8 mouse cellular contexts compared by ENCODE assay signal in the genomic region with DNA sequence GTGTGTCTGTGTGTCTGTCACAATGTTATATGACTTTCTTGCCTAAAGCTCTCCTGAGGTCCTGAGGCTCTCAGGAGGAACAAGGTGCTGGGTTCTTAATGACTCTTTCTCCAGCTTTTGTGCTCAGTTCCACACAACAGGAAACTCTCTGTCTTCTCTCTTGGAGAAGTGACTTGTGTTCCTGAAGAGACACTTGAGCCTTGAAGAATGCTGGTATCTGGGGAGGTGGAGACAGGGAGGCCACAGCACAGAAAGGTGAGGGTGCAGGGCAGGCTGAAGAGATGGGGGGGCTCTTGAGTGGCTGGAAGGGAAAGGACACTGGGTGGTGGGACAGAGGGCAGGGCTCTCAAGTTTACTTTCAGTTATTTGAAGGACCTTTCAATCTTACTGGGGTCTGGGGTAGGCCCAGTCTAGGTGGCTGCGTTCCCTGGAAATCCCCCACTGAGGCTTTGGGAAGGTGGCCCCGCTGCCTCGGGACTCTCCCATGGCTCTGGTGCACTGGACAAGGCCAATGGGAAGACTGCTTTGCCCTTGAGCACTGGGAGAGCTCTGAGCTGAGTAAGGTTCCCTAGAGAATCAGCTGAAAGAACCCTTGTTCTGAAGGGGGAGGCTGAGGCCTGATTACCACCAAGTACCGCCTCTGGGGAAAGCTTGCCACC. TPM values are rescaled to one million over a fixed set of nuclear protein-coding genes. Genes with fewer than 3 reads are reported as not detected.
DNase-seq lines count a peak whose midpoint lies in the region; ATAC-seq and TF ChIP-seq lines count a peak whose summit lies in the region.

No protein-coding gene starts in this region.

- H3K79me2 ChIP-seq in liver, adult 2 months (ENCODE audit: control insufficient read depth, insufficient read depth, low read length) = peaks cover 35% of the 10 kb centered on the region

- H3K4me2 ChIP-seq in liver, embryonic 11.5 days = peak overlapping the region; percentile 12; the same call in 1 of the 2 replicates

- no peaks in the 10 kb centered on the region for H3K36me3 ChIP-seq in liver, adult 2 months (ENCODE audit: control insufficient read depth, insufficient read depth, low read length)
- H3K36me3 ChIP-seq in liver, embryonic 11.5 days (ENCODE audit: control insufficient read depth, insufficient read depth, low read length) = no peaks in the 10 kb centered on the region

- peaks cover 38% of the 10 kb centered on the region for H3K4me1 ChIP-seq in liver, adult 2 months (ENCODE audit: control insufficient read depth, insufficient read depth, low read length)
- H3K4me1 ChIP-seq in liver, embryonic 11.5 days (replicated peaks; ENCODE audit: control insufficient read depth, insufficient read depth, low read length) = peaks cover 46% of the 10 kb centered on the region
- peaks cover 64% of the 10 kb centered on the region for H3K4me1 ChIP-seq in olfactory bulb, adult 2 months (ENCODE audit: control insufficient read depth, insufficient read depth, low read length)

- ATAC-seq in liver, embryonic 11.5 days (replicated peaks; ENCODE audit: low FRiP score) = no peak

- no peaks in the 10 kb centered on the region for H3K9me3 ChIP-seq in liver, embryonic 11.5 days (ENCODE audit: control insufficient read depth, low read length)

- TF ChIP-seq POLR2A in liver, adult 2 months (IDR thresholded peaks at IDR 0.05; ENCODE audit: extremely low read depth, insufficient read depth, low read length) = no peak
- no peak for TF ChIP-seq POLR2A in olfactory bulb, adult 2 months (IDR thresholded peaks at IDR 0.05; ENCODE audit: insufficient read depth, low read depth, low read length)

- TF ChIP-seq CTCF in liver, adult 2 months (IDR thresholded peaks at IDR 0.05; ENCODE audit: low read depth, low read length) = no peak
- no peak for TF ChIP-seq CTCF in olfactory bulb, adult 2 months (IDR thresholded peaks at IDR 0.05; ENCODE audit: insufficient read depth, low read depth, low read length)

- H3K27ac ChIP-seq in liver, adult 2 months (replicated peaks; ENCODE audit: insufficient read depth, low read depth, low read length) = peak overlapping the region; percentile 95
- peak overlapping the region; percentile 77 for H3K27ac ChIP-seq in liver, embryonic 11.5 days (ENCODE audit: low read depth, low read length)
- H3K27ac ChIP-seq in olfactory bulb, adult 2 months (ENCODE audit: insufficient read depth, low read depth, low read length) = 0 out of 2 replicates have a peak overlapping the region, but pooled peaks have one; percentile 18

- H3K27me3 ChIP-seq in liver, adult 2 months (ENCODE audit: control insufficient read depth, insufficient read depth, low read length) = no peaks in the 10 kb centered on the region
- no peaks in the 10 kb centered on the region for H3K27me3 ChIP-seq in liver, embryonic 11.5 days (replicated peaks; ENCODE audit: control insufficient read depth, insufficient read depth, low read length)

- 47% methylated on average over 4 of the region's 4 CpGs for WGBS in liver, adult 2 months
- 60% methylated on average over 4 of the region's 4 CpGs for WGBS in liver, embryonic 11.5 days
- 67% methylated on average over 4 of the region's 4 CpGs for WGBS in olfactory bulb, adult 2 months

- DNase-seq in adrenal gland, adult 2 months = peak; percentile 54
- no peak for DNase-seq in adrenal gland, postnatal 4 days (ENCODE audit: low spot score in 2 of 2)
- DNase-seq in liver, adult 2 months (ENCODE audit: extremely low read depth, low read depth, low spot score) = no peak
- no peak for DNase-seq in liver
- no peak for DNase-seq in liver, embryonic 11.5 days (ENCODE audit: low spot score)
- no peak for DNase-seq in right cerebral cortex, postnatal 25 days
- DNase-seq in frontal cortex, postnatal 25 days (ENCODE audit: low spot score in 2 of 2) = no peak

- peak overlapping the region; percentile 70 for H3K9ac ChIP-seq in liver, adult 2 months (ENCODE audit: low read depth, low read length)
- no peak overlapping the region for H3K9ac ChIP-seq in liver, embryonic 11.5 days (ENCODE audit: low read depth, low read length)

- peak overlapping the region; percentile 14 for H3K4me3 ChIP-seq in liver, adult 2 months (ENCODE audit: insufficient read depth, low read depth, low read length)
- no peak overlapping the region for H3K4me3 ChIP-seq in liver, embryonic 11.5 days (ENCODE audit: low read depth, low read length)
- no peak overlapping the region for H3K4me3 ChIP-seq in olfactory bulb, adult 2 months (ENCODE audit: insufficient read depth, low read depth, low read length)

RNA-seq across cellular contexts. Expression of a gene that starts 33.9 kb away (rescaled TPM):
- total RNA-seq in adrenal gland, adult 2 months (2021) = 10 to 100 TPM; 14.0 to 25.5 TPM
- 24.1 and 24.8 TPM in 2 replicates for polyA plus RNA-seq in adrenal gland, adult 2 months (2012; rRNA removed)
- 10 to 100 TPM; 25.2 to 25.5 TPM for total RNA-seq in adrenal gland, postnatal 4 days (2021)
- 5.4 and 5.6 TPM in 2 replicates for total RNA-seq in liver, adult 2 months (2014; rRNA removed)
- 9.7 and 12.7 TPM in 2 replicates for polyA plus RNA-seq in liver, adult 2 months (2012; rRNA removed)
- polyA plus RNA-seq in liver, embryonic 11.5 days (2014; fragmentation: Nextera tagmentation; extraction: Ambion mirVana) = 10.8 and 11.8 TPM in 2 replicates
- not detected in 2 replicates for polyA plus RNA-seq in olfactory bulb, adult 2 months (2012; ENCODE audit: insufficient read depth, insufficient read length, low replicate concordance, missing spikeins)

RNA-seq across cellular contexts. Expression of a gene that starts 56.7 kb away (rescaled TPM):
- 100 to 1,000 TPM in 1 of 2 experiments, 10 to 100 TPM in 1; 96.2 to 200 TPM for total RNA-seq in adrenal gland, adult 2 months (2021)
- 147 and 150 TPM in 2 replicates for polyA plus RNA-seq in adrenal gland, adult 2 months (2012; rRNA removed)
- total RNA-seq in adrenal gland, postnatal 4 days (2021) = 100 to 1,000 TPM; 275 to 289 TPM
- 177 and 195 TPM in 2 replicates for total RNA-seq in liver, adult 2 months (2014; rRNA removed)
- polyA plus RNA-seq in liver, adult 2 months (2012; rRNA removed) = 163 and 164 TPM in 2 replicates
- 259 and 268 TPM in 2 replicates for polyA plus RNA-seq in liver, embryonic 11.5 days (2014; fragmentation: Nextera tagmentation; extraction: Ambion mirVana)
- polyA plus RNA-seq in olfactory bulb, adult 2 months (2012; ENCODE audit: insufficient read depth, insufficient read length, low replicate concordance, missing spikeins) = not detected in 2 replicates

Comparison
In these comparisons a context has a peak if more than half of its experiments do, and no peak if none do; other contexts are left out.
1. H3K27ac ChIP-seq: peak in every context shown above with its lines; median percentile 95 in liver, adult 2 months; 77 in liver, embryonic 11.5 days; 18 in olfactory bulb, adult 2 months.